In genomic region chr19:46848381-46849268, GRCm38 (mm10) we compare ENCODE assay signal across 13 mouse cellular contexts.
DNase-seq lines count a peak whose midpoint lies in the region; ATAC-seq and TF ChIP-seq lines count a peak whose summit lies in the region.
"Had no signal": no experiment of that assay in that cellular context is flagged by ENCODE, and none has a peak within 500 bp of the region (broad histone marks: within the 10 kb centered on the region; RNA-seq: fewer than 3 reads in every experiment).

No protein-coding gene starts in this region.

- H3K4me1 ChIP-seq in heart, embryonic 16.5 days (ENCODE audit: control insufficient read depth, insufficient read depth, low read length), result peaks cover 20% of the 10 kb centered on the region
- peaks cover 88% of the 10 kb centered on the region for H3K4me1 ChIP-seq in G1E (ENCODE audit: insufficient read depth, low read depth, low read length)
- H3K4me1 ChIP-seq in embryonic facial prominence, embryonic 15.5 days, result peaks cover 9% of the 10 kb centered on the region

- no peaks in the 10 kb centered on the region for H3K9me3 ChIP-seq in heart, embryonic 16.5 days (replicated peaks; ENCODE audit: control insufficient read depth, low read length)
- no peaks in the 10 kb centered on the region for H3K9me3 ChIP-seq in G1E (replicated peaks)
- no peaks in the 10 kb centered on the region for H3K9me3 ChIP-seq in embryonic facial prominence, embryonic 15.5 days (replicated peaks)
- H3K9me3 ChIP-seq: neural tube, embryonic 12.5 days had no signal

- H3K4me3 ChIP-seq in heart, embryonic 16.5 days (ENCODE audit: low read length), result no peak overlapping the region
- H3K4me3 ChIP-seq in G1E (ENCODE audit: low read depth, low read length), result peak overlapping the region; percentile 21; the same call in 1 of the 2 replicates
- no peak overlapping the region for H3K4me3 ChIP-seq in embryonic facial prominence, embryonic 15.5 days (replicated peaks)
- H3K4me3 ChIP-seq: neural tube, embryonic 12.5 days had no signal

- intact Hi-C loops in heart, postnatal 25 days (cut with DNase I), result no loop called here

- H3K9ac ChIP-seq in heart, embryonic 16.5 days (ENCODE audit: low read length), result no peak overlapping the region
- no peak overlapping the region for H3K9ac ChIP-seq in embryonic facial prominence, embryonic 15.5 days
- H3K9ac ChIP-seq: neural tube, embryonic 12.5 days had no signal

- no peak for DNase-seq in heart, postnatal 25 days (ENCODE audit: low spot score)
- DNase-seq in G1E (ENCODE audit: low spot score), result no peak
- peak; percentile 43 to 61 for DNase-seq in kidney, postnatal 25 days
- DNase-seq in adrenal gland, postnatal 25 days, result no peak
- no peak for DNase-seq in retina, embryonic 14.5 days (ENCODE audit: low spot score)
- DNase-seq: adrenal gland, postnatal 14 days; gastrocnemius, postnatal 14 days; thymus, postnatal 14 days had no signal

- H3K4me2 ChIP-seq in heart, embryonic 16.5 days (ENCODE audit: low read depth, low read length), result peak overlapping the region; percentile 11
- H3K4me2 ChIP-seq in embryonic facial prominence, embryonic 15.5 days (replicated peaks), result no peak overlapping the region
- H3K4me2 ChIP-seq: neural tube, embryonic 12.5 days had no signal

- H3K36me3 ChIP-seq in heart, embryonic 16.5 days (ENCODE audit: control insufficient read depth, insufficient read depth), result no peaks in the 10 kb centered on the region
- H3K36me3 ChIP-seq in G1E (replicated peaks), result peaks cover 56% of the 10 kb centered on the region
- H3K36me3 ChIP-seq in embryonic facial prominence, embryonic 15.5 days, result no peaks in the 10 kb centered on the region
- H3K36me3 ChIP-seq: neural tube, embryonic 12.5 days had no signal

- 0 out of 2 replicates have a peak, but pooled peaks have one; percentile 30 for ATAC-seq in heart, embryonic 16.5 days (replicated peaks; ENCODE audit: extremely low read depth, insufficient read depth, low FRiP score)
- no peak for ATAC-seq in G1E (ENCODE audit: extremely low read depth, insufficient number of reproducible peaks, low FRiP score, poor library complexity, severe bottlenecking)
- ATAC-seq in embryonic facial prominence, embryonic 15.5 days (ENCODE audit: insufficient number of reproducible peaks, low FRiP score, low TSS enrichment, low read depth), result no peak; the same call in 1 of the 2 replicates
- no peak for ATAC-seq in megakaryocyte progenitor cell, adult 5-6 weeks (replicated peaks; ENCODE audit: poor library complexity)
- ATAC-seq: CD4-positive, CD25-positive, alpha-beta regulatory T cell, adult 4 months had no signal

- peak overlapping the region; percentile 37 for H3K27ac ChIP-seq in heart, embryonic 16.5 days (ENCODE audit: low read length)
- H3K27ac ChIP-seq in embryonic facial prominence, embryonic 15.5 days (replicated peaks), result peak overlapping the region; percentile 68
- H3K27ac ChIP-seq: neural tube, embryonic 12.5 days had no signal

- H3K27me3 ChIP-seq in heart, embryonic 16.5 days (ENCODE audit: control insufficient read depth, insufficient read depth, low read length), result no peaks in the 10 kb centered on the region
- H3K27me3 ChIP-seq in G1E (ENCODE audit: insufficient read depth, low read length), result no peaks in the 10 kb centered on the region
- no peaks in the 10 kb centered on the region for H3K27me3 ChIP-seq in embryonic facial prominence, embryonic 15.5 days
- H3K27me3 ChIP-seq: neural tube, embryonic 12.5 days had no signal

- TF ChIP-seq CTCF in G1E (IDR thresholded peaks at IDR 0.05; ENCODE audit: low read depth, low read length), result no peak

- 38% methylated on average over 14 of the region's 14 CpGs for WGBS in heart, embryonic 16.5 days
- 45% methylated on average over 14 of the region's 14 CpGs for WGBS in embryonic facial prominence, embryonic 15.5 days

Comparison
In these comparisons a context has a peak if more than half of its experiments do, and no peak if none do; other contexts are left out.
1. DNase-seq: peak in kidney, postnatal 25 days (2 of 2); none in heart, postnatal 25 days (single experiment), G1E (single experiment), adrenal gland, postnatal 25 days (single experiment) and retina, embryonic 14.5 days (single experiment).